Comparison of ENCODE assay signal across 16 mouse cellular contexts in genomic region chr9:75160525-75160924, GRCm38 (mm10).
A peak's percentile ranks its signal among the peaks of the same experiment; 100 is the strongest.
DNase-seq lines count a peak whose midpoint lies in the region; ATAC-seq and TF ChIP-seq lines count a peak whose summit lies in the region.
"Had no signal": no experiment of that assay in that cellular context is flagged by ENCODE, and none has a peak within 500 bp of the region (broad histone marks: within the 10 kb centered on the region; RNA-seq: fewer than 3 reads in every experiment).

No protein-coding gene starts in this region.

- no peak for TF ChIP-seq EP300 in heart, adult 2 months (IDR thresholded peaks at IDR 0.05; ENCODE audit: insufficient read depth, low read depth, low read length)
- no peak for TF ChIP-seq EP300 in liver, postnatal 0 days (IDR thresholded peaks at IDR 0.05; ENCODE audit: low read depth)

- no peaks in the 10 kb centered on the region for H3K27me3 ChIP-seq in heart, adult 2 months (ENCODE audit: control insufficient read depth, insufficient read depth, low read length)
- no peaks in the 10 kb centered on the region for H3K27me3 ChIP-seq in heart, embryonic 12.5 days (replicated peaks)
- no peaks in the 10 kb centered on the region for H3K27me3 ChIP-seq in liver, postnatal 0 days (ENCODE audit: insufficient read depth, low read length)
- no peaks in the 10 kb centered on the region for H3K27me3 ChIP-seq in hindbrain, embryonic 12.5 days
- H3K27me3 ChIP-seq: embryonic facial prominence, embryonic 13.5 days; forebrain, embryonic 12.5 days; midbrain, embryonic 12.5 days had no signal

- no peak overlapping the region for H3K9ac ChIP-seq in heart, adult 2 months (ENCODE audit: low read depth, low read length)
- no peak overlapping the region for H3K9ac ChIP-seq in heart, embryonic 12.5 days
- no peak overlapping the region for H3K9ac ChIP-seq in liver, postnatal 0 days (replicated peaks)
- H3K9ac ChIP-seq in hindbrain, embryonic 12.5 days: no peak overlapping the region
- H3K9ac ChIP-seq: embryonic facial prominence, embryonic 13.5 days; forebrain, embryonic 12.5 days; lung, embryonic 14.5 days; midbrain, embryonic 12.5 days had no signal

- no peaks in the 10 kb centered on the region for H3K79me2 ChIP-seq in heart, adult 2 months (replicated peaks; ENCODE audit: control insufficient read depth, insufficient read depth, low read length)

- H3K4me1 ChIP-seq in heart, adult 2 months (ENCODE audit: control insufficient read depth, insufficient read depth, low read length): 0 out of 2 replicates have a peak, but pooled peaks cover 2% of the 10 kb centered on the region
- H3K4me1 ChIP-seq in heart, embryonic 12.5 days (replicated peaks): no peaks in the 10 kb centered on the region; the same call in 1 of the 2 replicates
- no peaks in the 10 kb centered on the region for H3K4me1 ChIP-seq in liver, postnatal 0 days (ENCODE audit: insufficient read depth)
- no peaks in the 10 kb centered on the region for H3K4me1 ChIP-seq in hindbrain, embryonic 12.5 days
- H3K4me1 ChIP-seq: embryonic facial prominence, embryonic 13.5 days; forebrain, embryonic 12.5 days; midbrain, embryonic 12.5 days had no signal

- 41% methylated on average over 6 of the region's 6 CpGs for WGBS in heart, adult 2 months
- 85% methylated on average over 6 of the region's 6 CpGs for WGBS in heart, embryonic 12.5 days
- 60% methylated on average over 6 of the region's 6 CpGs for WGBS in liver, postnatal 0 days (ENCODE audit: insufficient replicate concordance)
- WGBS in hindbrain, embryonic 12.5 days: 93% methylated on average over 6 of the region's 6 CpGs

- H3K9me3 ChIP-seq in heart, embryonic 12.5 days (replicated peaks): no peaks in the 10 kb centered on the region
- H3K9me3 ChIP-seq in liver, postnatal 0 days (ENCODE audit: low read length): no peaks in the 10 kb centered on the region
- no peaks in the 10 kb centered on the region for H3K9me3 ChIP-seq in hindbrain, embryonic 12.5 days (replicated peaks)
- H3K9me3 ChIP-seq: embryonic facial prominence, embryonic 13.5 days; forebrain, embryonic 12.5 days; midbrain, embryonic 12.5 days had no signal

- no peak overlapping the region for H3K4me2 ChIP-seq in heart, embryonic 12.5 days
- no peak overlapping the region for H3K4me2 ChIP-seq in liver, postnatal 0 days (ENCODE audit: low read depth, low read length)
- H3K4me2 ChIP-seq in hindbrain, embryonic 12.5 days (replicated peaks): no peak overlapping the region
- H3K4me2 ChIP-seq: embryonic facial prominence, embryonic 13.5 days; forebrain, embryonic 12.5 days; lung, embryonic 14.5 days; midbrain, embryonic 12.5 days had no signal

- intact Hi-C loops in heart, adult 2 months (cut with DNase I): loop anchor here (5.0 kb wide), 1 partner anchor 73 kb away; no protein-coding TSS in a partner anchor
- intact Hi-C loops in heart, postnatal 36 days (cut with DNase I): no loop called here

- H3K36me3 ChIP-seq in heart, adult 2 months (ENCODE audit: control insufficient read depth, insufficient read depth, low read length): peaks cover 3% of the 10 kb centered on the region
- H3K36me3 ChIP-seq in heart, embryonic 12.5 days: peaks cover 20% of the 10 kb centered on the region
- no peaks in the 10 kb centered on the region for H3K36me3 ChIP-seq in liver, postnatal 0 days (replicated peaks; ENCODE audit: insufficient read depth, low read length)
- H3K36me3 ChIP-seq in hindbrain, embryonic 12.5 days: peaks cover 48% of the 10 kb centered on the region

- H3K27ac ChIP-seq in heart, adult 2 months: no peak overlapping the region
- H3K27ac ChIP-seq in heart, embryonic 12.5 days (ENCODE audit: poor library complexity, severe bottlenecking): no peak overlapping the region
- H3K27ac ChIP-seq in liver, postnatal 0 days (ENCODE audit: low read depth): peak overlapping the region; percentile 34; the same call in 1 of the 2 replicates
- H3K27ac ChIP-seq in hindbrain, embryonic 12.5 days: no peak overlapping the region
- H3K27ac ChIP-seq: embryonic facial prominence, embryonic 13.5 days; forebrain, embryonic 12.5 days; midbrain, embryonic 12.5 days had no signal

- no peak for TF ChIP-seq CTCF in heart, adult 2 months (IDR thresholded peaks at IDR 0.05)
- TF ChIP-seq CTCF in liver, postnatal 0 days (IDR thresholded peaks at IDR 0.05; ENCODE audit: low read depth): no peak

- no peak for TF ChIP-seq POLR2A in heart, adult 2 months (IDR thresholded peaks at IDR 0.05; ENCODE audit: insufficient read depth, low read depth, low read length)

- no peak overlapping the region for H3K4me3 ChIP-seq in heart, adult 2 months
- no peak overlapping the region for H3K4me3 ChIP-seq in heart, embryonic 12.5 days
- no peak overlapping the region for H3K4me3 ChIP-seq in liver, postnatal 0 days (ENCODE audit: low read depth, low read length)
- H3K4me3 ChIP-seq in hindbrain, embryonic 12.5 days: no peak overlapping the region
- H3K4me3 ChIP-seq: embryonic facial prominence, embryonic 13.5 days; forebrain, embryonic 12.5 days; midbrain, embryonic 12.5 days had no signal

- no peak for ATAC-seq in heart, embryonic 12.5 days (ENCODE audit: insufficient number of reproducible peaks, low FRiP score)
- no peak for ATAC-seq in liver, postnatal 0 days
- no peak for ATAC-seq in activated CD4-positive, CD25-positive, alpha-beta regulatory T cell, adult 4 months
- ATAC-seq in hindbrain, embryonic 12.5 days (ENCODE audit: low FRiP score): no peak

- DNase-seq in heart, adult 2 months: peak; percentile 16 to 19
- DNase-seq in liver, postnatal 0 days: no peak
- no peak for DNase-seq in liver
- DNase-seq in heart, postnatal 36 days: peak; percentile 9
- peak; percentile 72 to 79 for DNase-seq in spleen, postnatal 36 days (ENCODE audit: low spot score in 2 of 2)
- DNase-seq: cerebellum, postnatal 10 days; kidney, adult 11 months; kidney, postnatal 36 days; lung, embryonic 14.5 days; thymus, postnatal 4 days had no signal

Comparison
In these comparisons a context has a peak if more than half of its experiments do, and no peak if none do; other contexts are left out.
1. DNase-seq: peak in heart, adult 2 months (2 of 2), heart, postnatal 36 days (2 of 2) and spleen, postnatal 36 days (2 of 2); none in liver, postnatal 0 days (single experiment) and liver (single experiment).